Mouse (Mus musculus): ENCODE measurements around the gene Olfr776.
"Not testable (repeated sequence)": the region's sequence is repeated elsewhere in the genome, so short reads cannot be mapped to it uniquely, and the experiment has no call there.

Gene Olfr776

DNA sequence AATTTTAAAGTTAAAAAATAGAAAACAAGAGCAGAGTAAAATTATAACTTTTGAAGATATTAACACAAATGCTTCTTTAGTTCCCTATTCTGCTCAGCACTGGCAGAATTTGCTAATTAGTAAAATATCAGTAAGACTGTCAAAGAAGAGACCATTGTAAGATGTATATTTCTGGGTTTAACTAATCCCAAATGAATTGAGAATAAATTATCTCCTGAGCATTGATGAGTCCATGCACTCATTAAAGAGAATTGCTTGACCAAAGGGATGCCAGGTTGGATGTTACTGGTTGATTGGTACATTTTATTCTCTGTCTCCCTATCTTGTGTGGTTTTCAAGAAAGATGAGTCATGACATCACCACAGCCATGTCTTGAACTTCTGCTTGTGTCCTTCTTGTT, at the start of gene Olfr776:
Gene Olfr776, plus strand, starts transcription at position 301 of the 400 bp plus-strand sequence.
- no peak for DNase-seq (ENCODE audit: low read depth, low spot score)

- DNase-seq (ENCODE audit: low read depth, low spot score) = no peak
Observed at GRCm38 (mm10) chr10:129230737-129231136, 28.2 kb upstream of the Olfr776 start.

- DNase-seq (ENCODE audit: low read depth, low spot score) = no peak
Observed at GRCm38 (mm10) chr10:129235904-129236303, 23.0 kb upstream of the Olfr776 start, which contains the start of gene Olfr774. Gene Olfr774, plus strand, starts transcription at chr10:129236204.

- no peak for DNase-seq (ENCODE audit: low read depth, low spot score)
Observed at GRCm38 (mm10) chr10:129248112-129248511, 10.8 kb upstream of the Olfr776 start, which contains the start of gene Olfr775. Gene Olfr775, plus strand, starts transcription at chr10:129248412.

DNA sequence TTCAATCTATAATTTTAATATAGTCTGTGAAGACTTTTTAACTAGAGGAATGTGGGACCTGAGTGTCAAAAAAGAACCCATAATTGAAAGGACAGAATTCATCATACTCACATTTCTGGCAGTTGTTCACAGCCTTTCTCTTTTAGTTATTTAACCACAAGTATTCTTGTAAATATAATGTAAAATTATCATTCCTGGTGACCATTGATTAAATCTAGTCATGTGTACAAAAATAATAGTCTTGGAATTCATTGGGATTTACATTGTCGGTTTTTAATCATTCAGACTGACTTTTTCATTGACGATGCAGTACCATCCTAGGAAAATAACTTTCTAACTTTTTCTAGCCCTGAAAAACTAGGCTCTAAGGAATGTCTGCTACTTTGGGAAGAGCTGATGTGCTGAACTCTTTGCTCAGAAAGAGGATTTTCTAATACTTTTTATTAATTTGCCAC, 12.2 kb downstream of the Olfr776 start, which contains the start of gene Olfr777:
Gene Olfr777, minus strand, starts transcription at position 405 of the 455 bp plus-strand sequence.
- no peak for DNase-seq (ENCODE audit: low read depth, low spot score)

GRCm38 (mm10) chr10:129312973-129313372, 54.0 kb downstream of the Olfr776 start:
- DNase-seq (ENCODE audit: low read depth, low spot score) = not testable (repeated sequence)

DNA sequence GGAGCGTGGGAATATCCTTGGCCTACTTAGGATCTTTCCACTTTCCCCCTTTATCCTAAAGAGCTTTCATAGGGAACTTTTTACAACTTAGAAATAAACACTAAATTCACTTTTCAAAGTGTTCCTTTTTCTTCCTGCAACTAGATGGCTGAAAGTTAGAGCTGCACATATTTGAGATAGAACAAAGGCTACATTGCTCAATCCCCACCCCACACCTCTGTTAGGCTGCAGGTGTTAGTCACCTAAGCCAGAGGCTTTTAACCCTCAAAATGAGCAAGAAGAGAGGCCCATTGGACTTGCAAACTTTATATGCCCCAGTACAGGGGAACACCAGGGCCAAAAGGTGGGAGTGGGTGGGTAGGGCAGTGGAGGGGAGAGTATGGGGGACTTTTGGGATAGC, 54.6 kb downstream of the Olfr776 start:
- not testable (repeated sequence) for DNase-seq (ENCODE audit: low read depth, low spot score)
